27 mouse cellular contexts compared by ENCODE assay signal in genomic region chr9:53857864-53858263, GRCm38 (mm10). TPM values are rescaled to one million over a fixed set of nuclear protein-coding genes. Genes with fewer than 3 reads are reported as not detected.
DNase-seq lines count a peak whose midpoint lies in the region; ATAC-seq lines count a peak whose summit lies in the region.
"Had no signal": no experiment of that assay in that cellular context is flagged by ENCODE, and none has a peak within 500 bp of the region (broad histone marks: within the 10 kb centered on the region; RNA-seq: fewer than 3 reads in every experiment).

No protein-coding gene starts in this region.

- ATAC-seq in heart, embryonic 16.5 days (replicated peaks; ENCODE audit: extremely low read depth, insufficient read depth, low FRiP score): peak; percentile 32
- ATAC-seq: forebrain, embryonic 13.5 days; forebrain, embryonic 16.5 days; hindbrain, postnatal 0 days; inflammation-experienced regulatory T-cells, adult 6 months; intestine, embryonic 16.5 days; Patski had no signal

- H3K27ac ChIP-seq in heart, embryonic 16.5 days (ENCODE audit: low read length): no peak overlapping the region
- H3K27ac ChIP-seq: forebrain, embryonic 10.5 days; forebrain, embryonic 13.5 days; hindbrain, embryonic 14.5 days; hindbrain, postnatal 0 days had no signal

- no peaks in the 10 kb centered on the region for H3K27me3 ChIP-seq in heart, embryonic 16.5 days (ENCODE audit: control insufficient read depth, insufficient read depth, low read length)
- H3K27me3 ChIP-seq: CH12.LX; forebrain, embryonic 13.5 days; Patski had no signal

- no peak overlapping the region for H3K4me2 ChIP-seq in heart, embryonic 16.5 days (ENCODE audit: low read depth, low read length)
- H3K4me2 ChIP-seq: forebrain, embryonic 13.5 days; hindbrain, embryonic 14.5 days had no signal

- intact Hi-C loops in heart, postnatal 25 days (cut with DNase I): no loop called here
- intact Hi-C loops in heart, postnatal 36 days (cut with DNase I): no loop called here

- no peak overlapping the region for H3K4me3 ChIP-seq in heart, embryonic 16.5 days (ENCODE audit: low read length)
- H3K4me3 ChIP-seq: forebrain, embryonic 10.5 days; forebrain, embryonic 13.5 days had no signal

- peak; percentile 8 to 9 for DNase-seq in heart, adult 18-20 months
- DNase-seq in heart, postnatal 25 days (ENCODE audit: low spot score): no peak
- no peak for DNase-seq in heart, postnatal 36 days
- peak; percentile 47 for DNase-seq in testis, postnatal 14 days (ENCODE audit: low spot score)
- no peak for DNase-seq in testis, postnatal 10 days (ENCODE audit: low spot score)
- DNase-seq: adrenal gland, postnatal 10 days; adrenal gland, postnatal 36 days; B cell, adult 2 months; cerebellum, adult 18-20 months; cerebellum, adult 9-10 months; cerebellum, postnatal 14 days; gastrocnemius, postnatal 10 days; gastrocnemius, postnatal 36 days; kidney, adult 18-20 months; kidney, adult 9 months had no signal

- H3K36me3 ChIP-seq in heart, embryonic 16.5 days (ENCODE audit: control insufficient read depth, insufficient read depth): no peaks in the 10 kb centered on the region
- H3K36me3 ChIP-seq: forebrain, embryonic 10.5 days; G1E had no signal

- WGBS in heart, embryonic 16.5 days: 20% methylated on average over 5 of the region's 5 CpGs

- no peak overlapping the region for H3K9ac ChIP-seq in heart, embryonic 16.5 days (ENCODE audit: low read length)
- H3K9ac ChIP-seq: forebrain, embryonic 13.5 days; hindbrain, embryonic 14.5 days had no signal

- 0 out of 2 replicates have a peak, but pooled peaks cover 3% of the 10 kb centered on the region for H3K4me1 ChIP-seq in heart, embryonic 16.5 days (ENCODE audit: control insufficient read depth, insufficient read depth, low read length)
- H3K4me1 ChIP-seq: forebrain, embryonic 10.5 days; forebrain, embryonic 13.5 days had no signal

- H3K9me3 ChIP-seq in heart, embryonic 16.5 days (replicated peaks; ENCODE audit: control insufficient read depth, low read length): no peaks in the 10 kb centered on the region
- H3K9me3 ChIP-seq: forebrain, embryonic 10.5 days; forebrain, embryonic 13.5 days; G1E had no signal

RNA-seq across cellular contexts. Expression of gene Sln, which starts 7.9 kb away (rescaled TPM):
- total RNA-seq in heart, adult 18-20 months (2021): 10 to 100 TPM; 81.9 to 86.0 TPM
- 10 to 100 TPM; 76.0 to 99.3 TPM for total RNA-seq in heart, postnatal 25 days (2021)
- polyA plus RNA-seq in heart, embryonic 16.5 days (2015; fragmentation: Nextera tagmentation; extraction: Ambion mirVana): 167 and 269 TPM in 2 replicates
- 10 to 100 TPM; 67.1 to 99.1 TPM for total RNA-seq in heart, postnatal 36 days (2021)
- total RNA-seq: adrenal gland, postnatal 36 days; CH12.LX; G1E; granulocyte monocyte progenitor cell, adult 5-6 weeks; hindbrain, postnatal 0 days had no signal
- polyA plus RNA-seq: forebrain, embryonic 10.5 days; G1E; inflammation-experienced regulatory T-cells, adult 6 months; Patski had no signal

Comparison
In these comparisons a context has a peak if more than half of its experiments do, and no peak if none do; other contexts are left out.
1. DNase-seq: peak in heart, adult 18-20 months (2 of 2) and testis, postnatal 14 days (single experiment); none in heart, postnatal 25 days (single experiment), heart, postnatal 36 days (0 of 2) and testis, postnatal 10 days (single experiment).